Mouse (Mus musculus) bone marrow, adult 2 months (tissue): ENCODE results near the gene Rbm45.

Experiments
- CTCF ChIP-seq: fragments of 200-500 bp; IDR thresholded peaks from 2 replicates; pipeline ENCODE4 v1.5.1; 2011; ENCODE audit warnings: low read length, control low read depth; ENCODE audit not compliant: control insufficient read depth, insufficient read depth
- POLR2A ChIP-seq: fragments of 200-500 bp; IDR thresholded peaks from 2 replicates; pipeline ENCODE4 v1.6.1; 2011; ENCODE audit warnings: low read depth, mild to moderate bottlenecking, control low read depth, low read length, borderline replicate concordance; ENCODE audit not compliant: control insufficient read depth

DNA sequence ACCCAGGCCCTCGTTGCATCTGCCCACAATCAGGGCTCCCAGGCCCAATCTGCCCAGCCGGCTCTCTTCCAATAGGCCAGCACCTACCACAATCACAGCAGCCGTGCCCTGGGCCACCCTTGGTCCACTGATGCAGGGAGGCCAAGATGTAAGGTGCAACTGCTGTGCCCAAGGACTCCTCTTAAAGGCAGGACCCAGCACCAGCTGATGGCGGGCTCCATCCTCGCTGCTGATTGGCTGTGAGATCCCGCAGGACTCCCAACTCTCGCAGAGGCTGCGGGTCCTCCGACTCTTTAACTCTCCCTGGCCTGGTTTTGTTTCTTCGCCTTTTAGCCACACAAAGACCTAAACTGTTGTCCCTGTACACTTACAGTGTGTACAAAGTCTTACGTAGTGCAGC, 9.6 kb upstream of the Rbm45 start, which contains the start of gene Cyct:
- TF ChIP-seq CTCF (no peak), POLR2A (no peak)
